Mouse (Mus musculus): Measurements from ENCODE around the gene Stard3nl.
A peak's percentile ranks its signal among the peaks of the same experiment; 100 is the strongest.
"Not testable (repeated sequence)": the region's sequence is repeated elsewhere in the genome, so short reads cannot be mapped to it uniquely, and the experiment has no call there.

The Stard3nl gene

GRCm38 (mm10) chr13:19385226-19385625 lies 10.4 kb downstream of the Stard3nl start:
- no peak for DNase-seq (ENCODE audit: low read depth, low spot score)

- DNase-seq (ENCODE audit: low read depth, low spot score), result no peak
Measured at GRCm38 (mm10) chr13:19381112-19381828, 14.3 kb downstream of the Stard3nl start.

- no peak for DNase-seq (ENCODE audit: low read depth, low spot score)
Measured at GRCm38 (mm10) chr13:19379313-19379712, 16.3 kb downstream of the Stard3nl start.

GRCm38 (mm10) chr13:19372133-19372729 lies 23.4 kb downstream of the Stard3nl start:
- no peak for DNase-seq (ENCODE audit: low read depth, low spot score)

- no peak for DNase-seq (ENCODE audit: low read depth, low spot score)
Measured at GRCm38 (mm10) chr13:19368817-19369216, 26.8 kb downstream of the Stard3nl start.

GRCm38 (mm10) chr13:19367536-19367935 lies 28.1 kb downstream of the Stard3nl start:
- no peak for DNase-seq (ENCODE audit: low read depth, low spot score)

- no peak for DNase-seq (ENCODE audit: low read depth, low spot score)
Measured at GRCm38 (mm10) chr13:19366866-19367265, 28.7 kb downstream of the Stard3nl start.

- DNase-seq (ENCODE audit: low read depth, low spot score), result peak; percentile 43
Measured at GRCm38 (mm10) chr13:19365596-19365995, 30.0 kb downstream of the Stard3nl start.

- DNase-seq (ENCODE audit: low read depth, low spot score), result no peak
Measured at GRCm38 (mm10) chr13:19364245-19364772, 31.3 kb downstream of the Stard3nl start.

- no peak for DNase-seq (ENCODE audit: low read depth, low spot score)
Measured at GRCm38 (mm10) chr13:19362358-19362757, 33.2 kb downstream of the Stard3nl start.

GRCm38 (mm10) chr13:19358027-19358426 lies 37.6 kb downstream of the Stard3nl start:
- no peak for DNase-seq (ENCODE audit: low read depth, low spot score)

- no peak for DNase-seq (ENCODE audit: low read depth, low spot score)
Measured at GRCm38 (mm10) chr13:19357301-19357700, 38.3 kb downstream of the Stard3nl start.

- DNase-seq (ENCODE audit: low read depth, low spot score), result no peak
Measured at GRCm38 (mm10) chr13:19356720-19357119, 38.9 kb downstream of the Stard3nl start.

GRCm38 (mm10) chr13:19356120-19356519 lies 39.5 kb downstream of the Stard3nl start:
- no peak for DNase-seq (ENCODE audit: low read depth, low spot score)

- no peak for DNase-seq (ENCODE audit: low read depth, low spot score)
Measured at GRCm38 (mm10) chr13:19352795-19353194, 42.8 kb downstream of the Stard3nl start.

- not testable (repeated sequence) for DNase-seq (ENCODE audit: low read depth, low spot score)
Measured at GRCm38 (mm10) chr13:19340356-19340755, 55.2 kb downstream of the Stard3nl start.

GRCm38 (mm10) chr13:19336310-19336709 lies 59.3 kb downstream of the Stard3nl start:
- DNase-seq (ENCODE audit: low read depth, low spot score), result not testable (repeated sequence)
